ENCODE assay signal across 23 mouse cellular contexts in the genomic region with DNA sequence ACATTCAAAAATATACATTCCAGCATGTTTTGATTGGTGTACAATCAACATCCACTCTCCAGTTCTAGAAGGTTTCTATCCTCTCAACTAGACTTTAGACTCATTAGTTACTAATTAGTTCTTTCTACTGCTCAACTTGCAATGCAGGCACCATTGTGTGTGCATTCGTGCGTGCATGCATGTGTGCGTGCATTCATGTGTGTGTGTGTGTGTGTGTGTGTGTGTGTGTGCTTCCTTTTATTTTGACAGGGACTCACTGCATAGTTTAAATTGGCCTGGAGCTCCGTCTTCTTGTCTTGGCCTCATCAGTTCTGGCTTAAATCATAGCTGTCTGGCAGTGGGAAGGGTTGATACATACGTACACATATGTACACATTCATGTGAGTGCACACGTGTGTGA.
"Had no signal": no experiment of that assay in that cellular context is flagged by ENCODE, and none has a peak within 500 bp of the region (broad histone marks: within the 10 kb centered on the region; RNA-seq: fewer than 3 reads in every experiment).

No protein-coding gene starts in this region.

- H3K27ac ChIP-seq: heart, adult 2 months; heart, embryonic 13.5 days; heart, embryonic 15.5 days; hindbrain, embryonic 13.5 days; hindbrain, embryonic 15.5 days; hindbrain, postnatal 0 days; limb, embryonic 13.5 days; limb, embryonic 15.5 days; liver, embryonic 12.5 days; liver, embryonic 14.5 days had no signal

- H3K4me2 ChIP-seq: heart, embryonic 11.5 days; heart, embryonic 13.5 days; heart, embryonic 15.5 days; hindbrain, embryonic 13.5 days; hindbrain, embryonic 15.5 days; limb, embryonic 13.5 days; limb, embryonic 15.5 days; liver, embryonic 12.5 days had no signal

- H3K36me3 ChIP-seq: heart, embryonic 13.5 days; heart, embryonic 15.5 days; hindbrain, embryonic 13.5 days; hindbrain, embryonic 15.5 days; limb, embryonic 13.5 days; limb, embryonic 15.5 days; liver, embryonic 12.5 days had no signal

- H3K4me3 ChIP-seq: heart, adult 2 months; heart, embryonic 13.5 days; heart, embryonic 15.5 days; hindbrain, embryonic 13.5 days; hindbrain, embryonic 15.5 days; limb, embryonic 13.5 days; limb, embryonic 15.5 days; liver, embryonic 12.5 days had no signal

- ATAC-seq: forebrain, postnatal 0 days; hindbrain, postnatal 0 days; intestine, embryonic 16.5 days; liver, embryonic 12.5 days had no signal

- H3K9ac ChIP-seq: forebrain, postnatal 0 days; heart, embryonic 13.5 days; heart, embryonic 15.5 days; hindbrain, embryonic 13.5 days; hindbrain, embryonic 15.5 days; limb, embryonic 13.5 days; limb, embryonic 15.5 days; liver, embryonic 12.5 days; liver, embryonic 14.5 days had no signal

- H3K9me3 ChIP-seq: heart, embryonic 13.5 days; heart, embryonic 15.5 days; hindbrain, embryonic 13.5 days; hindbrain, embryonic 15.5 days; limb, embryonic 13.5 days; limb, embryonic 15.5 days; liver, embryonic 12.5 days had no signal

- H3K27me3 ChIP-seq: heart, embryonic 13.5 days; heart, embryonic 15.5 days; hindbrain, embryonic 13.5 days; hindbrain, embryonic 15.5 days; limb, embryonic 13.5 days; limb, embryonic 15.5 days; liver, embryonic 12.5 days had no signal

- H3K4me1 ChIP-seq: hindbrain, embryonic 13.5 days; hindbrain, embryonic 15.5 days had no signal

- DNase-seq: forebrain, postnatal 0 days; gastrocnemius, postnatal 14 days; gastrocnemius, postnatal 36 days; heart, adult 2 months; heart, postnatal 14 days; heart, postnatal 36 days; kidney, adult 11 months; kidney, adult 9 months; kidney, postnatal 25 days; layer of hippocampus, adult 9-11 months; layer of hippocampus, postnatal 36 days; left cerebral cortex, postnatal 4 days had no signal
